Comparison of ENCODE assay signal across 10 mouse cellular contexts in genomic region chr7:121392740-121392993, GRCm38 (mm10). TPM values are rescaled to one million over a fixed set of nuclear protein-coding genes. Genes with fewer than 3 reads are reported as not detected.
DNase-seq lines count a peak whose midpoint lies in the region; ATAC-seq and TF ChIP-seq lines count a peak whose summit lies in the region.
"Had no signal": no experiment of that assay in that cellular context is flagged by ENCODE, and none has a peak within 500 bp of the region (broad histone marks: within the 10 kb centered on the region; RNA-seq: fewer than 3 reads in every experiment).

No protein-coding gene starts in this region.

- H3K4me2 ChIP-seq in intestine, embryonic 14.5 days (ENCODE audit: low read length) = peak overlapping the region; percentile 40
- no peak overlapping the region for H3K4me2 ChIP-seq in intestine, postnatal 0 days (replicated peaks; ENCODE audit: low read depth)
- H3K4me2 ChIP-seq in forebrain, embryonic 14.5 days (ENCODE audit: low read length) = peak overlapping the region; percentile 62

- no peak overlapping the region for H3K27ac ChIP-seq in intestine, embryonic 14.5 days (ENCODE audit: low read depth)
- H3K27ac ChIP-seq in intestine, postnatal 0 days (ENCODE audit: low read depth, low read length) = no peak overlapping the region
- no peak overlapping the region for H3K27ac ChIP-seq in forebrain, embryonic 14.5 days (ENCODE audit: low read depth, low read length)
- H3K27ac ChIP-seq in midbrain, embryonic 10.5 days (replicated peaks) = no peak overlapping the region

- H3K4me3 ChIP-seq in intestine, embryonic 14.5 days (ENCODE audit: low read depth, low read length) = peak overlapping the region; percentile 27
- no peak overlapping the region for H3K4me3 ChIP-seq in intestine, postnatal 0 days (ENCODE audit: low read depth, low read length)
- H3K4me3 ChIP-seq in G1E (ENCODE audit: low read depth, low read length) = peak overlapping the region; percentile 33; the same call in 1 of the 2 replicates
- H3K4me3 ChIP-seq in forebrain, embryonic 14.5 days (ENCODE audit: low read depth, low read length) = peak overlapping the region; percentile 39
- peak overlapping the region; percentile 55 for H3K4me3 ChIP-seq in midbrain, embryonic 10.5 days

- WGBS in intestine, embryonic 14.5 days = under 1% methylated on average over 28 of the region's 28 CpGs
- under 1% methylated on average over 28 of the region's 28 CpGs for WGBS in intestine, postnatal 0 days
- WGBS in forebrain, embryonic 14.5 days = under 1% methylated on average over 28 of the region's 28 CpGs
- WGBS in midbrain, embryonic 10.5 days = under 1% methylated on average over 28 of the region's 28 CpGs

- no peak overlapping the region for H3K9ac ChIP-seq in intestine, embryonic 14.5 days (ENCODE audit: low read length)
- no peak overlapping the region for H3K9ac ChIP-seq in intestine, postnatal 0 days (ENCODE audit: low read depth, low read length)
- peak overlapping the region; percentile 50; the same call in 1 of the 2 replicates for H3K9ac ChIP-seq in forebrain, embryonic 14.5 days (ENCODE audit: low read length)

- H3K36me3 ChIP-seq in intestine, embryonic 14.5 days (ENCODE audit: control insufficient read depth, insufficient read depth, low read length) = no peaks in the 10 kb centered on the region
- H3K36me3 ChIP-seq in intestine, postnatal 0 days (ENCODE audit: control insufficient read depth, insufficient read depth) = no peaks in the 10 kb centered on the region
- H3K36me3 ChIP-seq in G1E (replicated peaks) = no peaks in the 10 kb centered on the region
- no peaks in the 10 kb centered on the region for H3K36me3 ChIP-seq in forebrain, embryonic 14.5 days (ENCODE audit: control insufficient read depth, insufficient read depth, low read length)
- no peaks in the 10 kb centered on the region for H3K36me3 ChIP-seq in midbrain, embryonic 10.5 days

- TF ChIP-seq CTCF in intestine, postnatal 0 days (IDR thresholded peaks at IDR 0.05; ENCODE audit: low read depth) = no peak
- TF ChIP-seq CTCF in G1E (IDR thresholded peaks at IDR 0.05; ENCODE audit: low read depth, low read length) = no peak

- no peak for ATAC-seq in intestine, embryonic 14.5 days (replicated peaks; ENCODE audit: low FRiP score, low TSS enrichment, low read depth)
- no peak for ATAC-seq in intestine, postnatal 0 days
- no peak for ATAC-seq in G1E (ENCODE audit: extremely low read depth, insufficient number of reproducible peaks, low FRiP score, poor library complexity, severe bottlenecking)
- peak; percentile 43; the same call in 1 of the 2 replicates for ATAC-seq in forebrain, embryonic 14.5 days

- H3K9me3 ChIP-seq in intestine, embryonic 14.5 days (ENCODE audit: control insufficient read depth, low read length) = no peaks in the 10 kb centered on the region
- no peaks in the 10 kb centered on the region for H3K9me3 ChIP-seq in intestine, postnatal 0 days (ENCODE audit: control insufficient read depth)
- H3K9me3 ChIP-seq in G1E (replicated peaks) = peaks cover 17% of the 10 kb centered on the region
- no peaks in the 10 kb centered on the region for H3K9me3 ChIP-seq in forebrain, embryonic 14.5 days (replicated peaks; ENCODE audit: control insufficient read depth, low read length)
- H3K9me3 ChIP-seq in midbrain, embryonic 10.5 days (replicated peaks) = no peaks in the 10 kb centered on the region

- no peak for DNase-seq in intestine, embryonic 14.5 days (ENCODE audit: low spot score)
- DNase-seq in G1E (ENCODE audit: low spot score) = no peak
- no peak for DNase-seq in forebrain, embryonic 14.5 days (ENCODE audit: low spot score)
- DNase-seq in midbrain, embryonic 10.5 days (ENCODE audit: low spot score) = no peak
- DNase-seq in cerebellum, adult 9-11 months = no peak
- DNase-seq in right cerebral cortex, adult 18-20 months = no peak
- no peak for DNase-seq in adrenal gland, postnatal 25 days
- DNase-seq: kidney, postnatal 25 days had no signal

- peaks cover 47% of the 10 kb centered on the region for H3K27me3 ChIP-seq in intestine, embryonic 14.5 days (replicated peaks; ENCODE audit: control insufficient read depth, insufficient read depth, low read length)
- peaks cover 32% of the 10 kb centered on the region for H3K27me3 ChIP-seq in intestine, postnatal 0 days (replicated peaks; ENCODE audit: control insufficient read depth, insufficient read depth, low read length)
- no peaks in the 10 kb centered on the region; the same call in 1 of the 2 replicates for H3K27me3 ChIP-seq in G1E (ENCODE audit: insufficient read depth, low read length)
- peaks cover 41% of the 10 kb centered on the region for H3K27me3 ChIP-seq in forebrain, embryonic 14.5 days (replicated peaks; ENCODE audit: control insufficient read depth, insufficient read depth, low read length)
- H3K27me3 ChIP-seq in midbrain, embryonic 10.5 days (ENCODE audit: low read depth, poor library complexity, severe bottlenecking) = peaks cover 58% of the 10 kb centered on the region

- no peaks in the 10 kb centered on the region for H3K4me1 ChIP-seq in intestine, embryonic 14.5 days (replicated peaks; ENCODE audit: control insufficient read depth, insufficient read depth, low read length)
- H3K4me1 ChIP-seq in intestine, postnatal 0 days (replicated peaks; ENCODE audit: control insufficient read depth, insufficient read depth, low read length) = no peaks in the 10 kb centered on the region
- no peaks in the 10 kb centered on the region for H3K4me1 ChIP-seq in G1E (ENCODE audit: insufficient read depth, low read depth, low read length)
- peaks cover 4% of the 10 kb centered on the region for H3K4me1 ChIP-seq in forebrain, embryonic 14.5 days (ENCODE audit: control insufficient read depth, insufficient read depth, low read length)
- H3K4me1 ChIP-seq in midbrain, embryonic 10.5 days = peaks cover 18% of the 10 kb centered on the region

RNA-seq across cellular contexts. Expression of gene Hs3st2, which starts 1.0 kb away (rescaled TPM):
- 0.67 and 0.68 TPM in 2 replicates for polyA plus RNA-seq in intestine, embryonic 14.5 days (2014; fragmentation: Nextera tagmentation; extraction: Ambion mirVana)
- 0.85 and 0.97 TPM in 2 replicates for polyA plus RNA-seq in intestine, postnatal 0 days (2015; fragmentation: Nextera tagmentation; extraction: Ambion mirVana)
- total RNA-seq in G1E (2014; fragmentation: Nextera tagmentation) = not detected in 2 replicates
- total RNA-seq in G1E (2017) = 0.27 TPM in 1 of 2 replicates, not detected in the other
- polyA plus RNA-seq in G1E (2012) = not detected in 2 replicates
- polyA plus RNA-seq in forebrain, embryonic 14.5 days (2014; fragmentation: Nextera tagmentation; extraction: Ambion mirVana) = 6.2 and 10.8 TPM in 2 replicates
- polyA plus RNA-seq in midbrain, embryonic 10.5 days (2016; fragmentation: Nextera tagmentation; extraction: Ambion mirVana) = 0.25 and 0.50 TPM in 2 replicates
- total RNA-seq in adrenal gland, postnatal 25 days (2021) = 0.81 and 1.6 TPM in 2 replicates
- total RNA-seq: CH12.LX had no signal
